Mouse (Mus musculus): ENCODE data around the gene Itprip.

DNA sequence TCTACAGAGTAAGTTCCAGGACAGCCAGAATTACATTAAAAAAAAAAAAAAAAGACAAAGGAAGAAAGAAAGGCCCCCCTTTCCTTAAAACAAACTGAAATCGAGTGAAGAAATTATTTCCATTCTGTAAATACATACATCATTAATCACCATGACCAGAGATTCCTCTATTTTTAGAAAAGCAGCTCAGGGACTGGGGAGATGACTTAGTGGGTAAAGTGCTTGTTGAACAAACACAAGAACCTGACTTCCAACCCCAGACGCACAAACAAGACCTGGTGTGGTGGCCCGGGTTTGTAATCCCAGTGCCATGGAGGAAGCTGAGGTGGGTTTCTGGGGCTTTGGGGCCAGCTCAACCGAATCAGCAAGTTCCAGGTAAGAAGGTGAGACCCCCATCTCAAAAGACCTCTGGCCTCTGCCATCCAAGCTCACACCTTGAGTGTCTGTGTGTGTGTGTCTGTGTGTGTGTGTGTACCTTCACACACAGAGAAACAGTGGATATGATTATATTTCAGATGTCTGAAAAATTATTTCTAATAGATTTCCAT is 51.4 kb downstream of the Itprip start:
- no peak for TF ChIP-seq POLR2A (IDR thresholded peaks at IDR 0.05; ENCODE audit: borderline replicate concordance, extremely low read depth, insufficient read depth, insufficient read length, poor library complexity, severe bottlenecking)
- no peak for TF ChIP-seq CTCF (IDR thresholded peaks at IDR 0.05; ENCODE audit: borderline replicate concordance, extremely low read depth, insufficient read depth, insufficient read length)
